Mouse (Mus musculus): ENCODE results near the gene Btbd1.

Gene Btbd1

DNA sequence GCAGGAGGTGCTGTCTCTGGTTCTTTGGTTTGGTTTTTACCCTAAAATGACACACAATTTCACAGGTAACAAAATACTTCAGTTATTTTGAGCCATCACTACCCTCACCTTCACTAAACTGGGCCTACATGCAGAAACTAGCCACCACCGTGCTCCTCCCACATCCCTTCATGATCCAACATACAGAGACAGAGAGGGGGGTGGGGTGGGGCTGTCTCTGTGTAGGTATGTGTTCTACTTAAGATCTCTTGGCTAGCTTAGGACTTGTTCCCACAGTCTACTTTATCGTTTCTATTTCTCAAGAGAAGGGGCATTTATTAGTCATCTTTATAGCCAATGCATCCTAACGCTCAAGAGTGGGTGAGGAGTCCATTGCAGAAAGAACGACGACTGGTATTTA, 40.7 kb downstream of the Btbd1 start:
- peak; percentile 28 for DNase-seq (ENCODE audit: low read depth, low spot score)

DNA sequence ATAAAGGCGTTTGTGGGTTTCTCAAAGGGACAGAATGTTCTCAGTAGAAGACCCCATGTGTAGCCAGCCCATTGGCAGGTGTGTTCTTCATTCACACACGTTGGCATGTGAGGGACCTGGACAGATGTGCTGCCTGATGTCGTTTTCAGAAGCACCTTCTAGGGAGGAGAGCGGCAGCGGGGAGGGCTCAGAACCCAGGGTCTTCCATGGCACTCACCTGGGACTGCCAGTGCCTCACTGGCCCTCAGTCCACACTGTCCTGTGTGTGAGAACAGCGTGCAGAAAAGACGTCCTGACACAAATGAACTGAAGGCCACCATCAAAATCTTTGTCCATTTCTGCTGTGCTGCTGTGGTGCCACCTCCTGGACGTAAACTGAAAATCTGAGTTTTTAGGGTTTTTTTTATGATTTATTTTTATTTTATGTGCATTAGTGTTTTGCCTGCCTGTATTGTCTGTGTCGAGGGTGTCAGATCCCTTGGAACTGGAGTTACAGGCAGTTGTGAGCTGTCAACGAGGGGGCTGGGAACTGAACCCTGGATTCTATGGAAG, 51.5 kb downstream of the Btbd1 start:
- peak; percentile 12 for DNase-seq (ENCODE audit: low read depth, low spot score)

DNA sequence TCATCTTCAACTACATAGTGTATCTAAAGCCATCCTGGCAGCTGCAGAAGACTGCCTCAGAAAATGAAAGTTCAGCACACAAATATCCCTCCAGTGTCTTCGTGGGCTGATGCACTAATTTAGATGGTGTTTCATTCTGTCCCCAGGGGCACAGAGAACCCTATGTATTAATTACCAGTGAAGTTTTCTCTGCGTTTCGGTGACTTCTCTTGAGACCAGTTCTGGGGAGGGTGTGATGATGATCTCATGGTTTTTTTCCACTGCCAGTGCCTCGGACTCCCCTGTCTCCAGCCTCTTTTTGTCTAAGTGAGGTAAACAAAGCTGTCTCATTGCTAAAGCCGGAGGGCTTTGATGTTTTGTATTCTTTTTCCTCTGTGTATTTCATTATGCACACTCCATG, 53.9 kb downstream of the Btbd1 start:
- DNase-seq (ENCODE audit: low read depth, low spot score) = no peak

DNA sequence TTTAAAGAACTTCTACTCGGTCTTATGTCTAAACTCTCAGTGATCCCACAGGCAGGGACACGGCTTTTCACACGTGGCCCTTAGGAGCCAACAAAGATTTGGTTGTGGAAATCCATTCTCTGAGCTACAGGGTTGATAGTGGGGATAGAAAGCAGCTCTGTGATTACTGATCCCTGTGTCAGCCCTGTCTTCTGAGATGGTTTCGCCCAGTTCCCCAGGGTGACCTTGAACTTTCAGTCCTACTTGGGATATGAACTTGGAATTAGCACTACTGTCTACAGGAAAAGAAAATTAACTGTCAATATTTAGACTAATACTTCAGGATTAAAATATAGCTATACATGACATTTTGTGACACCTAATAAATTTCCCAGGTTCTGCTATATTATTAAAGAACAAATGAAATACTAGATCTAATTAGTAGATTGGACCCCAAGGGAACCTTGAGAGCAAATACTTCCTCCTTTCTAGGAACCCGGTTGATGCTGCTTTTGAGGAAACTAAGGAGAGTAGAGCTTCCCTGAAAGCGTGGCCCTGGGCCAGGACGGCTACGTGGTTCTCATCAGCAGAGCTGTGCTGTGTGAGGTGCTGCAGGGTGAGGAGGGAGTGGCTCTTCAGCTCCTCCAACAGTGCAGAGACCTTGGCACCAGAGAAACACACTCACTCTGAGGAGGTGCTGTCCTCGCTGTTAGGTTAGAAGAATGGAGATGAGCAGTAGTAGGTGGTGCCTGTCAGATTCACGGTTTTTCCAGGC, 56.3 kb downstream of the Btbd1 start:
- peak; percentile 16 for DNase-seq (ENCODE audit: low read depth, low spot score)

DNA sequence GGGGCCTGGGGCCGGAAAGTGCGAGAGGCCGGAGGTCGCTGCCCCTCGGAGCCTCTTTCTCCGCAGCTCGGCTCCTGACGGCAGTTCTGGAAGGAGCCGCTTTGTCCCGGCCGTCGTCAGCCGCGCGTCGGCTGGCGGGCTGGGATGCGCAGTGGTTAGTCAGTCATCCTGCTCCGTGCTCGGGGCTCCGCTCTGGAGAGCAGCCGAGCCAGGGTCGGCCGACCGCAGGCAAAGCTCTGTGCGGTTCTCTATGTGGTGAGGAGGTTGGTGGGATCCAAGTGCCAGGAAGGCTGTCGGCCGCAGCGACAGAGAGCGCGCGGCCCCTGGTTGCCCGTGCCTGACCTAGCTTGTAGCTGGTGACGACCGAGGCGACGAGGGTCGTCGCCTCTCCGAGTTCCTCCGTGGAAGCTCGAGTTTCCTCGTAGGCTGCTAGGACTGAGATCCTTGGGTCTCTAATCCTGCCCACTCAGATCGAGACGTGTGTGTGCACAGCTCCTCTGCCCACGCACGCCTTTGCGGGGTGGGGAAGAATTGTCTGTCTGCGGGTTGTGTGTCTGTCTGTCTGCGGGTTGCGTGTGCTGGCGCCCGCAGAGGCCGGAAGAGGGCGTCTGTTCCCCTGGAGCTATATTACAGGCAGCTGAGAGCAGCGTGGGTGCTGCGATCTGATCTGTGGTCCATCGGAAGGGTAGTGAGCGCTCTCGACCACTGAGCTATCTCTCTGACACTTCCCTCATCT, 66.0 kb downstream of the Btbd1 start:
- DNase-seq (ENCODE audit: low read depth, low spot score) = no peak

DNA sequence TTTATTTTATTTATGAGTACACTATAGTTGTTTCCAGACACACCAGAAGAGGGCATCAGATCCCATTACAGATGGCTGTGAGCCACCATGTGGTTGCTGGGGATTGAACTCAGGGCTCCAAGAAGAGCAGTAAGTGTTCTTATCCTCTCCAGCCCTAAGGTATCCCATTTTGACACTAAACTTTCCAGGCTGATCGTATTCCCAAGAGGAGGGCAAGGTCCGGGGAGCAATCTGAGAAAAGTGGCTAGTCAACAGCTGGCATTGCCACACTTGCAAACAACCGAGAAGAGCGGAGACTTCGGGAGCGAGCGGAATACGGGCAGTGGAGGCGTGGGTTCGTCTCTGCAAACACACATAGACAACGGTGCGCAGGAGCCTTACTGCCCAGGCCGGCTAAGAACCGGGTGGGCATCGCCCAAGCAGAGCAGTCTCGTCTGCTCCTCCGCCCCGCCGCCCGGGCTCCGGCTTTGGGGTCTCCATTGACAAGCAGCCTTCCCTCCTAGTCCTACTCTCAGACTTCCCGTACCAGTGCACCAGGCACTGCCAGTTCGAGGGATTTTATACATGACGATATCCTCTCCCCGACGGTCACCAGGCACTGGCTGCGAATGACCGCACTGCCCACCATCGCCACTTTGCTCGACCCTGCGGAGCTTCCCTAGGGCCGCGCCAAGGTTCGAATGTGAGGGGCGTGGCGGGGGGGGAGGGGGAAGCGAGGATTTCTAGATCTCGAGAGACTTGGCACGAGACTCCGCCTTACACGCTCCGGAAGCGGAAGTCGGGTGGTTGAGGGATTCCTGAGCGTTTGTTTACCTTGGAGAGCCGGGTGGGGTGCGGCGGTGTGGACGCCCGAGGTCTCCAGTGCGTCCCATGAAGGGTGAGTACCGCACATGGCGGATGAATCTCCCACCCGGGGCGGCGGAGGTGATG, 66.8 kb downstream of the Btbd1 start, which contains the start of gene Ramac:
Gene Ramac (plus strand): TSS at position 746 of the 930 bp plus-strand sequence.
- peak; percentile 79 for DNase-seq (ENCODE audit: low read depth, low spot score)

DNA sequence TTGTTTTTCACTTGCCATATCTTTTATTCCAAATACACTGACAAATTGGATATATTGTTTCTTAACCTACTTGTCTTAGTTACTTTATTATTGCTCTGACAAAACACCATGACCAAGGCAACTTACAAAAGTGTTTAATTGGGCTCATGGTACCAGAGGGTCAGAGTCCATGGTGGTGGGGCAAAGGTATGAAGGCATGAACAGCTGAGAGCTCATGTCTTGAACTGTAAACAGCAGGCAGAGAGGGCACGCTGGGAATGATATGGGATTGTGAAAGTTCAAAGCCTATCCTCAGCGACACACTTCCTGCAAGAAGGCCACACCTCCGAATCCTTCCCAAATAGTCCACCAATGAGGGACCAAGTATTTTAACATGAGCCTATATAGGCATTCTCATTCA, 81.3 kb downstream of the Btbd1 start:
- no peak for DNase-seq (ENCODE audit: low read depth, low spot score)

DNA sequence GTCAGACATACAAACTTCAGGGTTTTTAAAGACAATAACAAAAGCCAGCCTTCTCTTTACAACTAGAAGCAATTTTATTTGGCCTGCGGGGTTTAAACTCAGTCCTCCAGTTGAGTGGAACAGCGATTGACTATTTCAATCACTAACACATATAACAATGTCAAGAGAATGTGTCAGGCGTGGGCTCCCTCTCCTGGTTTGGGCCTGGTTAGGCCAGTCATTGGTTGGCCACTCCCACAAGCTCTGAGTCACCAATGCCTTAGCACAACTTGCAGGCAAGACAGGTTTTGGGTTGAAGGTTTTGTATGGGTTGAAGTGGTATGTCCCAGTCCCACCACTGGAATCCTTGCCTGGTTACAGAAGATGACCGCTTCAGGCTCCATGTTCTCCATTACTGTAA, 85.1 kb downstream of the Btbd1 start:
- no peak for DNase-seq (ENCODE audit: low read depth, low spot score)

Measured in telencephalon, adult 2 months (tissue).